Mouse (Mus musculus) kidney, embryonic 16.5 days (tissue): ENCODE measurements around the gene Opn1sw. TPM values are rescaled to one million over a fixed set of nuclear protein-coding genes. Genes with fewer than 3 reads are reported as not detected.
"Not testable (repeated sequence)": the region's sequence is repeated elsewhere in the genome, so short reads cannot be mapped to it uniquely, and the experiment has no call there.

ENCODE experiments used
- ATAC-seq: fragments of 200-750 bp; cut with Nextera tagmentation; 2 replicates; pipeline ENCODE4 v1.8.0; 2017; ENCODE audit warnings: moderate TSS enrichment; ENCODE audit not compliant: low FRiP score, low TSS enrichment
- H3K27ac ChIP-seq: fragments of 300-500 bp; sonication (generic); 2 replicates; pipeline ENCODE4 v1.5.1; 2014; ENCODE audit warnings: low read length
- H3K27me3 ChIP-seq: fragments of 300-500 bp; sonication (generic); 2 replicates; pipeline ENCODE4 v1.6.1; 2014; ENCODE audit warnings: low read length, control low read depth, mixed read lengths; ENCODE audit not compliant: insufficient read depth
- H3K36me3 ChIP-seq: fragments of 300-500 bp; sonication (generic); 2 replicates; pipeline ENCODE4 v1.6.1; 2014; ENCODE audit warnings: low read length, control low read depth, mixed read lengths; ENCODE audit not compliant: insufficient read depth
- H3K4me1 ChIP-seq: fragments of 300-500 bp; sonication (generic); 2 replicates; pipeline ENCODE4 v1.6.1; 2014; ENCODE audit warnings: low read length, control low read depth, mixed read lengths; ENCODE audit not compliant: insufficient read depth
- H3K4me2 ChIP-seq: fragments of 300-500 bp; sonication (generic); replicated peaks from 2 replicates; pipeline ENCODE4 v1.6.1; 2014; ENCODE audit warnings: low read depth, low read length
- H3K4me3 ChIP-seq: fragments of 300-500 bp; sonication (generic); 2 replicates; pipeline ENCODE4 v1.5.1; 2014; ENCODE audit warnings: mild to moderate bottlenecking, low read length
- H3K9ac ChIP-seq: fragments of 300-500 bp; sonication (generic); replicated peaks from 2 replicates; pipeline ENCODE4 v1.6.1; 2014; ENCODE audit warnings: low read length
- H3K9me3 ChIP-seq: fragments of 300-500 bp; sonication (generic); 2 replicates; pipeline ENCODE4 v1.6.1; 2016; ENCODE audit warnings: low read length, control low read depth
- WGBS: fragments of 180-500 bp; shearing (Covaris S2); extraction: QIAGEN DNeasy Blood & Tissue Kit; methylation state at CpG from one replicate; pipeline ENCODE4 v1.1.7; 2014; 5-methylcytosine and 5-hydroxymethylcytosine counted together
- polyA plus RNA-seq: library from polyadenylated mRNA; unstranded; fragments of >200 nt; fragmentation: Nextera tagmentation; extraction: Ambion mirVana; gene quantifications from 2 replicates; pipeline ENCODE4 v1.2.1, GENCODE M21; 2015

Opn1sw gene
- polyA plus RNA-seq, 1 experiment from 2014 or later: 0.79 TPM

DNA sequence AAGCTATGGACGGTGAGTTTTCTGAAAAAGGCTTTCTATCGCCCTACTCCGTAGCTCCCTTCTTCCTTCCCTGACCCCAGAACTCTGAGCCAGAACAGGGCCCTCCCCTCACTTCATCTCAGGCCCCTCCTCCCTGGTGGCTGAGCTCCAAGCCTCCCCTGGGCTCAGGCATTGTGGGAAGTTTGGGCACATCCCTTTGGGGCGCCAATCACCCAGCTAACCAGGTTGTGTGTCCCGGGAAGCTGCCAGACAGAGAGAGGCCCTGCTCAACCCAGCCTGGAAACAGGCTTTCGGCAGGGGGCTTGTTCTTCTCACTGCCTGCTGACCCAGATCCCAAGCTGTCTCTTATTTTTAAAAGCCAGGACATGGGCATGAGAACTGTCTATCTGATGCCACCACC lies 9.3 kb upstream of the Opn1sw start:
- peak overlapping the region; percentile 68 for H3K4me3 ChIP-seq
- ATAC-seq: peak; percentile 24; the same call in 1 of the 2 replicates
- H3K27ac ChIP-seq: peak overlapping the region; percentile 58; the same call in 1 of the 2 replicates

DNA sequence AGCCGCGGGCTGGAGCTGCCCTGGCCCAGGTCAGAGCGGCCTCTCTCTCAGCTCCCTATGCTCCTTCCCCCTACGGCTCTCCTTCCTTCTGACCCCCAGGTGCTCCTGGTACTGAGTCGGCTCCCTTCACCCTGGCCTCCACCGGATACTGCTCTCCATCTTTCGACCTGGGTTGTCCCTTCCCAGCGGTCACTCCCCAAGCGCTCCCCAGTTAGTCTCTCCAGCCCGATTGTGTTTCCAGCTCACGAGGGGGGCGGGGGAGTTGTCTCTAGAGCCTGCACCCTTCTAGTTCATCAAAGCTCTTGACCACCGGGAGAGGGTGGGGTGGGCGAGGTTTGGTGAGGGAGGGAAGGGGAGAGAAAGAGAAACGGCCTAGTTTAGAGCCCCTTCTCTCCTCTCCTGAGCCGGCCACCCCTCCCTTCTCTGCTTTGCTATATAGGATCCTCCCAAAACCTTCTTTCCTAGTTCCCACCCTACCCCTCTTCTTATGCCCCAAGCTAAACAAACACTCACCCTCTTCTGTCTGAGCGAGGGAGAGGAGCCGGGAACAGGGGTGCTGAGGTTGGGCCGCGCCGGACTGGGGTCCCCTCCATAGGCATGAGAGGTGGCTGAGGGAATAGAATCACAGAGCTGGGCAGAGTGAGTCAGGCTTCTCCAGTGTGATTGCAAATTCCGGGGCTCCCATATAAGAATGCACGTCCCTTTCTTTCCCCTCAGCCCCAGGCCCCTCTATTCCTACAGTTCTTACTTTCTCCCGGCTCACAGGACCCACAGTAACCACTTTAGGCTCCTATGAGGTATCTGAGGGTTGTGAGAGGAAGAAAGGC lies 8.7 kb upstream of the Opn1sw start:
- Histone ChIP-seq H3K27ac (peak overlapping the region; percentile 58), H3K4me3 (peak overlapping the region; percentile 68), H3K4me2 (peak overlapping the region; percentile 83), H3K36me3 (no peaks in the 10 kb centered on the region), H3K9ac (peak overlapping the region; percentile 75), H3K4me1 (peaks cover 13% of the 10 kb centered on the region), H3K27me3 (peaks cover 8% of the 10 kb centered on the region; the same call in 1 of the 2 replicates), H3K9me3 (no peaks in the 10 kb centered on the region)
- peak; percentile 80 for ATAC-seq
- WGBS: 1% methylated on average over 24 of the region's 24 CpGs

More for the DNA sequence above, 9.3 kb upstream of the Opn1sw start:
- Histone ChIP-seq H3K9me3 (no peaks in the 10 kb centered on the region), H3K36me3 (no peaks in the 10 kb centered on the region), H3K9ac (peak overlapping the region; percentile 75; the same call in 1 of the 2 replicates), H3K4me2 (peak overlapping the region; percentile 83), H3K4me1 (peaks cover 14% of the 10 kb centered on the region), H3K27me3 (peaks cover 8% of the 10 kb centered on the region; the same call in 1 of the 2 replicates)
- WGBS: 11% methylated on average over 6 of the region's 6 CpGs

DNA sequence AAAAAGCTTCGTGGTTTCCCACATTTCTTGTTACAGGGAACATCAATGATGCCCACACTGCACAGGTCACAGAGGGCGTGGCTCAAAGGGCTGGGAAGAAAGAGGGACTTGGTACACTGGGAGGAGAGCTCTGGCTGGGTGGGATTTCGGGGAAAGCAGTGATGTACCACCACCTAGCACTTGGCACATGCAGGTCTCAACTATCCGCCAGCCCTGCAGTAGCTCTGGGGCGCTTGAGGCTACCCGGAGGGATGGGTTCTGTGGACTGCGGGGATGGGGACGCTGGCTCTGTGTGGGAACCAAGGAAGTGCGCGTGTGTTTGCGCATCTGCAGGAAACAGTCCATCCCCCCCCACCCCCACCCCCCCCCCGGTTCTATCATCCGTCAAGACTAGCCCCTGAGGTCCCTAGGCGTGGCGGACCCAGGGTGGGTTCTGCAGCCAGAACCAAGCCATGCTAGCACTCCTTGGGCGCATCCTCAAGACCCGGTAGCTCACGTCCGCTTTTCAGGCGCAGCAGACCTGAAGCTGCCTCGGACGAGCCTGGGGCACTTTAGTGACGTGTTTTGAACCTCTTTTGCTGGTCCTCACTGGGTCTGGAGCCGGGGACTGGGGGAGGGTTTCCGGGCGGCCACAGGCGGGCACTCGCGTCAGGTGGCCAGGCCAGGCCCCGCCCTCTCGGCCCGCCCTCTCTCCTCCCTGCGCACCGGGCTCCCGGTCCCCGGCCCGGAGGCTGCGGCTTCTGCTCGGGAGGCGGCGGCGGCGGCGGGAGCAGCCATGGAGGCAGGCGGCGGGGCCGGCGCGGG lies 7.8 kb upstream of the Opn1sw start, which contains the start of gene Ccdc136:
Gene Ccdc136 (plus strand): TSS at position 400 of the 804 bp plus-strand sequence.
- WGBS: under 1% methylated on average over 47 of the region's 49 CpGs

DNA sequence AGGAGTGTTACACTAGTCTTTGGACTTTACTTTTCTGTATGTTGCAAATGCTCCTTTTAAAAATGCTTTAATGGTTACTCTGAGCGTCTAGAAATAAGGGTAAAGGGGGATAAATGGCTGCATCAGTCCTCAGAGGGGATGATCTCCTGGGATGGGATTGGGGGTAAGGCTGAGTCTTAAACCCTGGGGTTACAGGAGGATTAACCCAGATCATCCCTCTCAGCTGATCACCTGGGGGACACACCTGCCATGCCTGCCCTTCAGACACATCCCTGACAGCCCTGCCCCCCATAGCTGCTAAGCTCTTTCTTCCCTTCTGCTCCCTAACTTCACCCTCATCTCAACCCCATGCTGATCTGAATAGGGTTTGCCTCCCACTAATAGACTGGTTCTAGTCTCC lies 6.0 kb upstream of the Opn1sw start:
- Histone ChIP-seq H3K36me3 (no peaks in the 10 kb centered on the region), H3K27ac (no peak overlapping the region), H3K9ac (no peak overlapping the region), H3K27me3 (peaks cover 8% of the 10 kb centered on the region; the same call in 1 of the 2 replicates), H3K4me1 (peaks cover 13% of the 10 kb centered on the region), H3K4me3 (no peak overlapping the region), H3K9me3 (no peaks in the 10 kb centered on the region), H3K4me2 (no peak overlapping the region)
- no peak for ATAC-seq
- WGBS: 68% methylated on average over 1 of the region's 1 CpGs

More for the DNA sequence above, 7.8 kb upstream of the Opn1sw start, which contains the start of gene Ccdc136:
- no peaks in the 10 kb centered on the region for H3K9me3 ChIP-seq
- peak within 1 kb of the TSS; percentile 75 for H3K9ac ChIP-seq
- H3K27me3 ChIP-seq: peaks cover 8% of the 10 kb centered on the region; the same call in 1 of the 2 replicates
- H3K4me3 ChIP-seq: peak within 1 kb of the TSS; percentile 68
- H3K27ac ChIP-seq: peak within 1 kb of the TSS; percentile 58
- no peaks in the 10 kb centered on the region for H3K36me3 ChIP-seq
- H3K4me2 ChIP-seq: peak within 1 kb of the TSS; percentile 83
- peak; percentile 93 for ATAC-seq
- peaks cover 13% of the 10 kb centered on the region for H3K4me1 ChIP-seq

DNA sequence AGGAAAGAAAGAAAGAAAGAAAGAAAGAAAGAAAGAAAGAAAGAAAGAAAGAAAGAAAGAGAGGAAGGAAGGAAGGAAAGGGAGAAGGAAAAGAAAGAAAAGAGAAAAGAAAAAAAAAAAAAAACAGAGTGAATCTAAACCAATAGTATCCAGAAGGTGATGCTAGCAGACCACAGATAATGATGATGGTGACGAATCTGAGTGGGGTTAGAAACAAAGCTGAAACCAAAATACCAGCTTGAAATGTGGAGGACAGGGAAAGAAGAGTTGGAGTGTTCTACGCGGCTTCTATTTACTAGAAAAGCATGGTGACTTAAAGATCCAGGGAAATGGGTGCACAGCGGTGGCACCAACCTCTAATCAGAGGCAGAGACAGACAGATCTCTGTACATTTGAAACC lies 3.5 kb upstream of the Opn1sw start:
- no peaks in the 10 kb centered on the region for H3K9me3 ChIP-seq
- H3K4me2 ChIP-seq: no peak overlapping the region
- H3K4me1 ChIP-seq: peaks cover 11% of the 10 kb centered on the region
- H3K4me3 ChIP-seq: no peak overlapping the region
- 64% methylated on average over 4 of the region's 4 CpGs for WGBS
- H3K27me3 ChIP-seq: peaks cover 8% of the 10 kb centered on the region; the same call in 1 of the 2 replicates
- no peak overlapping the region for H3K27ac ChIP-seq
- no peaks in the 10 kb centered on the region for H3K36me3 ChIP-seq
- no peak overlapping the region for H3K9ac ChIP-seq
- ATAC-seq: no peak

DNA sequence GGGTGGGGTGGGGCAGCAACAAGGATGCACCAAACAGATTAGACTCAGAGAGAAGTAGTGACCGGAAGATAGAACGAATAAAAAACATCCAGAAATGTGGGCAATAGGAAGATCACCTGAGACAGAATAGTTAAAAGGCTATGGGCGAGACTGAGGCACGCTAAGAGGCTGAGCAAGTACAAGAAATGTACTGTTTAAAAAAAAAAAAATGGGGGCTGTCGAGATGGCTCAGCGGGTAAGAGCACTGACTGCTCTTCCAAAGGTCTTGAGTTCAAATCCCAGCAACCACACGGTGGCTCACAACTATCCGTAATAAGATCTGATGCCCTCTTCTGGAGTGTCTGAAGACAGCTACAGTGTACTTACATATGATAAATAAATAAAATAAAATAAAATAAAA lies 3.0 kb upstream of the Opn1sw start:
- not testable (repeated sequence) for H3K27me3 ChIP-seq, H3K4me2 ChIP-seq, H3K9me3 ChIP-seq, H3K27ac ChIP-seq, H3K9ac ChIP-seq, H3K4me3 ChIP-seq, H3K36me3 ChIP-seq, ATAC-seq
- 72% methylated on average over 8 of the region's 8 CpGs for WGBS
- peaks cover 11% of the 10 kb centered on the region for H3K4me1 ChIP-seq

DNA sequence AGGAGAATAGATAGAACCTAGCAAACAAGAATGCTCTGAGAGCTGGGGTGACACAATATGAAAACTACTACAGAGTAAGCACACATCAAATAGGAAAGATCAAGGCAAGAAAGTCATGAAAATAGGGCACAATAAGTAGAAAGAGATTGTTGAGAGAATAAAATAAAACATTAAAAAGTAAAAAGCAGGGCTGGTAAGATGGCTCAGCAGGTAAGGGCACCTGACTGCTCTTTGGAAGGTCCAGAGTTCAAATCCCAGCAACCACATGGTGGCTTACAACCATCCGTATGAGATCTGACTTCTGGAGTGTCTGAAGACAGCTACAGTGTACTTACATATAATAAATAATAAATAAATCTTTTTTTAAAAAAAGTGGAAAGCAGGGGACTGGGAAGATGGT lies 2.2 kb upstream of the Opn1sw start:
- 78% methylated on average over 1 of the region's 1 CpGs for WGBS
- not testable (repeated sequence) for H3K9ac ChIP-seq, ATAC-seq, H3K27ac ChIP-seq, H3K4me2 ChIP-seq, H3K4me1 ChIP-seq, H3K9me3 ChIP-seq, H3K36me3 ChIP-seq, H3K27me3 ChIP-seq, H3K4me3 ChIP-seq

DNA sequence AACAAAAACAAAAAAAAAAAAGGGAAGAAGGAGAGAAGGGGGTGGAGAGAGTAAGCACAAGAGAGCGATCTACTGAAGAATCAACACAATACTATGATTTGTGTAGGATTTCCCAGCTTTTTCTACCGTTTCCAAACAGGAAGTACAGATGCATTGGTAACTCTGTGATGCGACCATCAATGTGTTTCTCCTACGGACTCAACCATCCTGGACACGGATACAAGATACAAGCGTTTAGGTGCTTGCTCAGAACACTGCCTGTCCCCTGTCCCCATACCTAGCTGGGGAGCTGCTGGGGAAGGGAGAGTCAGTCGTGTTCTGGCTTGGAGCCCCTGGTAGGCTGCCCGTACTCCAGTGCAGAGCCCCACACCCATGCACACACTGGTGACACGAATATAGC lies 1.2 kb upstream of the Opn1sw start:
- peaks cover 7% of the 10 kb centered on the region; the same call in 1 of the 2 replicates for H3K27me3 ChIP-seq
- H3K4me1 ChIP-seq: peaks cover 7% of the 10 kb centered on the region
- H3K36me3 ChIP-seq: no peaks in the 10 kb centered on the region
- no peaks in the 10 kb centered on the region for H3K9me3 ChIP-seq
- no peak overlapping the region for H3K27ac ChIP-seq
- ATAC-seq: no peak
- H3K4me2 ChIP-seq: no peak overlapping the region
- 53% methylated on average over 9 of the region's 9 CpGs for WGBS
- no peak overlapping the region for H3K4me3 ChIP-seq
- H3K9ac ChIP-seq: no peak overlapping the region

DNA sequence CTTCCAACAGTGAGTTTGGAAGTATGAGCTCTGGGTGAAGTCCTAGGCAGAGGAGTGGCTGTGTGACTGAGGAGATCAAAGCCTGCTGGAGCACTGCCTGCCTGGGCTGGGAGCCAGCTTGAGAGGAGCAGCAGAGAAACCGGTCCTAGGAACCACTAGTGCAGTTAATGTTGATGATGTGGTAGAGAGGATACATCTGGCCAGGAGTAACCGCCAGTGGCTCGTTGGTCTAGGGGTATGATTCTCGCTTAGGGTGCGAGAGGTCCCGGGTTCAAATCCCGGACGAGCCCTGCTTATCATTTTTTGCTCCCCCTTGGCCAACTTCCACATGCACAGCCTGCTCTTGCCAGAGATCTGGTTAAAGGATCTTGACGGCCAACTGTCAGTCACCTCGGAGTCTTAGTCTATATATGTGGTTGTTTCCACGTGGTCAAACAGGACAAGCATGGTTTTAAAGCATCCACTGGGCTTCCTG lies 375 bp upstream of the Opn1sw start:
- WGBS: 6% methylated on average over 11 of the region's 11 CpGs
- H3K9ac ChIP-seq: 0 out of 2 replicates have a peak overlapping the region, but pooled peaks have one; percentile 22
- peaks cover 4% of the 10 kb centered on the region; the same call in 1 of the 2 replicates for H3K27me3 ChIP-seq
- H3K4me3 ChIP-seq: peak overlapping the region; percentile 39
- no peaks in the 10 kb centered on the region for H3K9me3 ChIP-seq
- peak overlapping the region; percentile 45 for H3K4me2 ChIP-seq
- peaks cover 7% of the 10 kb centered on the region for H3K4me1 ChIP-seq
- peak overlapping the region; percentile 15 for H3K27ac ChIP-seq
- no peaks in the 10 kb centered on the region for H3K36me3 ChIP-seq
- peak; percentile 93 for ATAC-seq
